Mouse (Mus musculus): ENCODE results near the gene Taar2. TPM values are rescaled to one million over a fixed set of nuclear protein-coding genes. Genes with fewer than 3 reads are reported as not detected.
A peak's percentile ranks its signal among the peaks of the same experiment; 100 is the strongest.

Gene Taar2
- total RNA-seq, 2 experiments from 2014 or later: not detected

GRCm38 (mm10) chr10:23978901-23979705 is 40.7 kb downstream of the Taar2 start:
- DNase-seq: peak; percentile 22 to 40
- intact Hi-C loops (cut with DNase I): loop anchor here (5.0 to 10.0 kb wide), 2 partner anchors 106 to 153 kb away; no protein-coding TSS in a partner anchor

GRCm38 (mm10) chr10:23985546-23985945 is 47.2 kb downstream of the Taar2 start, which contains the start of gene Taar6:
Gene Taar6, minus strand, starts transcription at chr10:23985646.
- no peak for DNase-seq
- intact Hi-C loops (cut with DNase I): no loop called here

GRCm38 (mm10) chr10:23986419-23986818 is 48.0 kb downstream of the Taar2 start:
- intact Hi-C loops (cut with DNase I): no loop called here
- DNase-seq: no peak

Other genes with a start within 250 kb of the Taar2 start
- 100 to 1,000 TPM; 159 to 243 TPM for gene Rps12, start 151.3 kb upstream of the Taar2 start, total RNA-seq (2021)
- 1 to 10 TPM; 5.6 to 9.2 TPM for gene Slc18b1, start 141.6 kb upstream of the Taar2 start, total RNA-seq (2021)
- gene Vnn3, start 87.1 kb upstream of the Taar2 start, total RNA-seq (2021): under 1 TPM; 0.13 to 0.17 TPM
- gene Vnn1, start 43.9 kb upstream of the Taar2 start, total RNA-seq (2021): under 1 TPM; 0.20 to 0.27 TPM
- gene Taar1, start 18.2 kb upstream of the Taar2 start, total RNA-seq (2021): not detected
- not detected for gene Taar3, start 11.0 kb downstream of the Taar2 start, total RNA-seq (2021)
- not detected for gene Taar4, start 21.9 kb downstream of the Taar2 start, total RNA-seq (2021)
- gene Taar5, start 32.1 kb downstream of the Taar2 start, total RNA-seq (2021): not detected
- not detected for gene Taar6, start 47.1 kb downstream of the Taar2 start, total RNA-seq (2021)
- gene Taar7a, start 54.9 kb downstream of the Taar2 start, total RNA-seq (2021): not detected
- gene Taar7b, start 61.4 kb downstream of the Taar2 start, total RNA-seq (2021): not detected
- not detected for gene Taar7d, start 88.7 kb downstream of the Taar2 start, total RNA-seq (2021)
- gene Taar7e, start 99.0 kb downstream of the Taar2 start, total RNA-seq (2021): not detected
- not detected for gene Taar7f, start 110.9 kb downstream of the Taar2 start, total RNA-seq (2021)
- gene Taar8a, start 137.9 kb downstream of the Taar2 start, total RNA-seq (2021): not detected
- gene Taar8b, start 153.7 kb downstream of the Taar2 start, total RNA-seq (2021): not detected
- gene Taar8c, start 163.3 kb downstream of the Taar2 start, total RNA-seq (2021): not detected
- gene Taar9, start 171.0 kb downstream of the Taar2 start, total RNA-seq (2021): not detected
- 10 to 100 TPM; 21.5 to 24.3 TPM for gene Stx7, start 210.7 kb downstream of the Taar2 start, total RNA-seq (2021)

All from gastrocnemius, postnatal 36 days (tissue).